Mouse (Mus musculus) left cerebral cortex, postnatal 25 days (tissue): ENCODE measurements around the gene Kdr. TPM values are rescaled to one million over a fixed set of nuclear protein-coding genes. Genes with fewer than 3 reads are reported as not detected.
A peak's percentile ranks its signal among the peaks of the same experiment; 100 is the strongest.

Source experiments
- DNase-seq, 2 experiments: peaks; one replicate each; pipeline ENCODE4 v3.0.0; 2022; ENCODE audit warnings: low spot score in 2 of 2, mixed read lengths in 1 of 2
- intact Hi-C: fragments of 180-260 bp; cut with DNase I; formaldehyde crosslinking; loops from one replicate; pipeline ENCODE4 v1.15.1; 2025
- total RNA-seq, 2 experiments: library from RNA; stranded (reverse); gene quantifications; 2 replicates each; pipeline ENCODE4 v1.2.3; 2021

The Kdr gene
- total RNA-seq = 10 to 100 TPM; 10.2 to 10.5 TPM

DNA sequence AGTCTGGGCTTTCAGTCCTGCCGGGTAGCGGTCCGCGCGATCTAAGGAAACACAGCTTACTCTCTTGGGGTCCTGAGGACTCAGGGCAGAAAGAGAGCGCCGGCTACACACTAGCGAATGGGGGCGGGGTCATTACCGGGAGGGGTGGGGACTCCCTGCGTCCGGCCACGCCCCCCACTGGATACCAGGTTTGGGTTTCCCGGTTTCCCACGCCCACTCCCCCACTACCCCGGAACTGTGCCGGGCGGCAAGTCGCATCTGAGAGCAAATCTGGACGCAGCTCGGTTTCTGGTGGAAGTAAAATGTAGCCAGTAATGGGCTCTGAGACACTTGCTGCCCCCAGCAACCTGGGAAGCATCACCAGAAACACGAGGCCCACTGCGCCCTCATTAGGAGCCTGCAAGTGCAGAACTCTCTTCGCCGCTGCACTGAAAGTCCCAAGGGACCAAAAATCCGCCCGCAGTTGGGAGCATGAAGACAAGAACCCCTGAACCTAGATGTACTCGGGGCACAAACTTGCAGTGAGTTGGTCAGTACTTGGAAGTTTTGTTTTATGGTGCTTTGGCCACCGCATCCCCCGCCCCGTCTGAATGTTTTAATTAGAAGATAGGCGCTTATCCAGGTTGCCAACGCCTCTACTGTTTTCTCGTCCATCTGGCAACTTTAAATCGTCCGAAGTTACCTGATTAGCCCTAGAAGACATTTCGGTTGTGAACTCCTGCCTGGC lies at the start of gene Kdr:
TSS of gene Kdr (minus strand) at position 85 of the 727 bp plus-strand sequence.
- peak in 1 of 2 experiments; percentile 11 for DNase-seq
- intact Hi-C loops = loop anchor here (5.0 kb wide), 1 partner anchor 106 kb away; no protein-coding TSS in a partner anchor

DNA sequence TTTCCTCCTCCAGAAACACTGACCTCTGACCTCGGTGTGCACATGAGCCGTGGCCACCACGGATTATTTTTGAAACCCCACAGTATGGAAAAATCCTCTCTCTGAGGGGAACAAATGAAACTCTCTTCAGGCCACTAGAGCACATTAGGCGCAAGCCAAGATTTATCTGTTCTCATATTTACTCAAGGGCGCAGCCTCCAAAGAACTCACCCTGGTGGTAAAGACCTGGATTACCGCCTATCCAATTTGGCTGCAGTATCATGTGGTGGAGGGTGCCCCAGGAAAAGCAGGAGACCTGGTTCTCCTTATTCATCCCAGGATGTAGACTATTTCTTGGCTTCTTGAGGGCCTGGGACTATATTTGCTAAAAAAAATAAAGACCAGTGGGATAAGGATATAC lies 48.5 kb upstream of the Kdr start:
- DNase-seq = no peak
- intact Hi-C loops = loop anchor here (1.0 kb wide), 2 partner anchors 90 to 156 kb away; no protein-coding TSS in a partner anchor

DNA sequence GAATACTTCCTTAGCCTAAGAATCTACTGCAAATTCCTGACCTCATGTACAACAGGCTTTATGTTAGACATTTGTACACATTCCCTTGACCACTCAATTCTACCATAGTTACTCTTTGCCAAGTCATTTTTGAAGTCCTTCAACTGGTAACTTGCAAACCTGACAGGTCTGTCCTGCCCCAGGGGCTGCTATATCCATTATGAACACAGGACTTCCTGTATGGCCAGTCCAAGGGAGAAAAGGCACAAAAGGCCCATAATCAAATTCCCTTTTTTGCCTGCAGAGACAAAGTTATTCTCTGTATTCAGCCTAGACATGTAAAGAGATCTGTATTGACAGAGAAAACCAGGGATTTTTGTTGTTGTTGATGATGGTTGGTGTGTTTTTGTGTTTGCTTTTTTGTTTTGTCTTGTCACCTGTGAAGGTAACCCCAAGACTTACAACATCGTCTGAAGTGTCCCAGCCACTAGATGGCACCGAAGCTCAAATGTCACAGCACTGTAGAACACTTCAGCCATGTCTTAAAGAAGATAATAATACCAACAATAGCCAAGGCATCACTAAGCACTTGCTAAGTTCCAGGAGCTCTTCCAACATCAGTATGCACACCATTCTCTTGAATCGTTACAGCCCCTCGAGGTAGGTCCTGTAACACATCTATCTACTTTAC lies 47.9 kb upstream of the Kdr start:
- DNase-seq = peak in 1 of 2 experiments; percentile 17
- intact Hi-C loops = loop anchor here (1.0 kb wide), 1 partner anchor 155 kb away; no protein-coding TSS in a partner anchor

DNA sequence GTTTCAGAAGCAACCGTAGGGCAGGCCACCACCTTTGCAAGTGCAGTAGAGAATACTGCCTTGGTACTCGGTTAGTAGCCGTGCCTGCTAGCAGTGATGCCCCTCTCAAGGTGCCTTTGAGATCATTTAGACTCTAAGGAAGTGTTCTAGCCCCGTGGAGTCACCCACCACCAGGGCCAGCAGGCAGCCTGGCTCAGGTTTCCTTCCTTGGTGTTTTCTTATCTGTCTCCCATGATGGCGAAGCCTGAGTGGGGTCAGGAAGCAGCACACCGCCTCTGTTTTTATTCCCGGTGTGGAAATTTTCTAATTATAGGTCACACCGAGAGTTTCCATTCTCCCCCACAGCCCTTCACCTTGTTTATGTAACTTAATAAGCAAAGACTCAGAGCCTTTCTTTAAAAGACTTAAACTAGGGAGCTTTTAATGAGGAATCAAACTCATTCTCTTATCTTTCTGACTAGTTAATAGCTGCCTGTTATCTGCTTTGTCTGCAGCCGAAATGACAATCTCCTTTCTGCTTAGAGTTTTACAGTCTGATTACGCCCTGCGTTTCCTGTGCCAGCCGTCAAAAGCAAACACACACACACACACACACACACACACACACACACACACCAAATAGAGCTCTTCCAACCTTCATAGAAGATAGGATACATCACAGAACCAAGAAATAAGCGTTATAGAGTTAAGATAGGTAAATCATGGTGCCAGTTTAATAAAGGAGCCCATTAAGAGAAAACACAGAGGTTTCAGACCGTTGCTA lies 44.9 kb upstream of the Kdr start:
- intact Hi-C loops = no loop called here
- DNase-seq = no peak

DNA sequence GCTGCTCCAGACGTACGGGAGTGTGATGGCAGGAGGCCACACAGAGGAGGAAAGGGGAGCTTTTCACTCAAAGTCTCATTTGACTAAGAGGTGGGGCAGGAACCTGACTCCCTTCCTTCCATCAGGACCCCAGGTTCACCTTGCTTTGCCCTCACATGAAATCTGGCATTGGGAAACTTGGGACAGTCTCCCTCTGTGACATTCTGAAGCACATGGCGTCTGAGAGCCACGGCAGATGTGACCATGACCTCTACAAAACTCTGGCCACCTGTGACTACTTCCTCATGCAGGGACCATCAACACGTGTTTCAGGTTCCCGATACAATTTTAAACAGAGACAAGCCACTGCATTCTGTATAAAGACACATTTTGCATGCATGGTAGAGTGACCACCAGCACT lies 44.2 kb upstream of the Kdr start:
- intact Hi-C loops = no loop called here
- DNase-seq = no peak

DNA sequence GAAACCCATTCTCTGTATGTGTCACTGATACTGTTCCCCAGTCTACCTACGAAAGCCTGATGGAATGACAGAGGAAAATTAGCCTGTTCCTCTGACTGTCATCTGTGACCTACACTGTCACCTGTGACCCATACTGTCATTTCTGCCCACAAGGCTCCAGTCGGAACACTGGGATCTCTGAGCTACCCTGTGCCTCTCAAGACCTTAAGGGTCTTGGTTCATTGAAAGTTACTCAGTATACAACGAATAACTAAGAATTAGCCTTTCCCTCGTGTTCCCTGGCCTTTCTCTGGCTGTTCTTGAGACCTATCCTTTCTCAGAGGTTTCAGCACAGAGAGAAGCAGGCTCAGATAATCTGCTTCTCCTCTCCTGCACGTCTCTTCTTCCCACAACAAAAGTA lies 40.1 kb upstream of the Kdr start:
- intact Hi-C loops = no loop called here
- DNase-seq = no peak

DNA sequence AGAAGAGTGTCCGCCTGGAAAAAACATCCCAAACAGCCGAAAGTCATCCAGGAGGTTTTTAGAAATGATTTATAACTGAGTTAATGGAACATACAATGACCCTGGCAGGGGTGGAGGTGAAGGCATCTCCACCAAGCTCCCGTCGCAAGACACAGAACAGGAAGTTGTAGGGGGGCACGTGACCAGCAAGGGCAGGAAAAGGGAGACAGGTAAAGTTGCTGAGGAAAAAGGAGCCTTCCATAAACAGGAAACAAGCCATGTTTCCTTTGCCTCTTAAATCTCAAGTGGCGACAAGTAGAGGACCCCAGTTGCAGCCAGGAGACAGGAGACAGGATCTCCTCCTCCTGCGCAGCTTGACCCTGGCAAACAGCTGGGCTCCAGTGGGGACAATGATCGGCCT lies 37.8 kb upstream of the Kdr start:
- intact Hi-C loops = no loop called here
- DNase-seq = no peak

DNA sequence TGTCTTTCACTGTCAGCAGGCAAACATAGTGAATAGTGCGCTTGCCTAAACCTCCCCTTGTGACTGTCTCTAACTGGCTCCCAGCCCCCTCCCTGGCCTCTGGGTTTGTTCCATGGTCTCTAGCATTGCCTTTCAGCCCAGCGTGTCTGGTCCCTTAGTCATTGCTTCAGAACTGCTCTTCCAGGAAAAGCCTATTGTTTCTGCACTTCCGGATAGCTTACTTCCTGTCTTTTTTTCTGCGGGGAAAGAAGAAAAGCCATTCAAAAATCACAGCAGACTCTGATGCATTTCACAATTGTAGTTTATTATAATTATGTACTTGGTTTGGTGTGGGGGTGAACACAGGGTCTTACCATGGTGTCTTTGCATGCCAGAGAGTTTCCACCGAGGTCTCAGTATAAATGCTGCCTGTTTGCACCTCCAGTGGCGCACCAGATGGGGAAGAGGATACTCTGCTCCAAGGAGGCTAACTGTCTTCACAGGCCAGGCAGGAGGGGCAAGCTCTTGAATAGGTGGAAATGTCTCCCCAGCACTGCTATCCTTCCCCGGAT lies 35.7 kb upstream of the Kdr start:
- intact Hi-C loops = no loop called here
- DNase-seq = peak in 1 of 2 experiments; percentile 8

DNA sequence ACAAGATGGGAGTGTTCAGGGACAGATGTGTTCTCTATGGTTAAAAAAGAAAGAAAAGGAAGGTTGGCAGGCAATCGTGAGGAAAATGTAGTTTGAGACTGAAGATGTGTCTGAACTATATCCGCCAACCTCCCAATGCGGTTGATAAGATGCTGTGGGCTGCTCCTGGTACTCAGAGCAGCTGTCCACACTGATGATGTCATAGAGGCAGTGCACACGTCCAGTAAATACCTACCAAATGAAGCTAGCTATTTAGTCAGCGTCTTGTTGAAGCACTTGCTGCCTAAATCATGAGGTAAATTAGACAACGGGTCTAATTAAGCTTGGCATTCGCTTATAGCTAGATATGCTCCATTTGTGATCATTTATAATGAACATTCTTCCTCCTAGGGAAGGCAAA lies 28.1 kb upstream of the Kdr start:
- intact Hi-C loops = no loop called here
- DNase-seq = no peak

DNA sequence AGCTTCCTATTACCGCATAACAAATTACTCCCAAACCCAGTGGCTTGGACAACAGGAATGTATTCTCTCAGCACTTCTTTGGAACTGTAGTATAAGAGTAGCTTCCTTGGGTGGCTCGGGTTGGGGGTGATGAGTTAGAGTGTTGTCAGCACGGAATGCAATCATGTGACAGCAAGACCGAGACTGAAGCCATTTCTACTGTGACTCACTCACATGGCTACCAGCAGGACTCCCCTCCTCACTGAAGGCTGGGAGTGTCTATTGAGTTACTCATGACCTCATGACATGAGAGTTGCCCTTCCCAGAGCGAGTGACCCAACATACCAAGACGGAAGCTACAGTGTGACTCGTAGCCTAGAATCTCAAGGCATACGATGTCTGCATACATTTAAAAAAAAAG lies 12.0 kb upstream of the Kdr start:
- DNase-seq = no peak
- intact Hi-C loops = no loop called here

DNA sequence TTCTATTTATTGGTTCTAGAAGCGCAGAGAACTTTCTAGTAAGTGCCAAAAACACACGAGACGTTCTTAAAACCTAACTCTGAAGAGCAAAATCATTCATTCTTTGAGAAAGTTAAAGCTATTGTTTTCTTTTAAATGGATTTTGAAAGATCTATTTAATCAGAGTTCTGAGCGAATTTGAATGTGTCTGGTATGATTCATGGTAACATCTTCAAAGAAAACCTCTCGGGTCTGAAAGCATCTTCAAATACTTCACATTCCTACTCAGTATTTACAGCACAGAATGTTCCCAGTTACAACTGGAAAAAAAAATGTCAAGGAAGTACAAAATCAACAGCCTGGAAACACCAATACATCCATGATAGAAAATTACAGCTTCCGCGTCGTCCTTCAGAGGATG lies 9.3 kb upstream of the Kdr start:
- no peak for DNase-seq
- intact Hi-C loops = no loop called here

DNA sequence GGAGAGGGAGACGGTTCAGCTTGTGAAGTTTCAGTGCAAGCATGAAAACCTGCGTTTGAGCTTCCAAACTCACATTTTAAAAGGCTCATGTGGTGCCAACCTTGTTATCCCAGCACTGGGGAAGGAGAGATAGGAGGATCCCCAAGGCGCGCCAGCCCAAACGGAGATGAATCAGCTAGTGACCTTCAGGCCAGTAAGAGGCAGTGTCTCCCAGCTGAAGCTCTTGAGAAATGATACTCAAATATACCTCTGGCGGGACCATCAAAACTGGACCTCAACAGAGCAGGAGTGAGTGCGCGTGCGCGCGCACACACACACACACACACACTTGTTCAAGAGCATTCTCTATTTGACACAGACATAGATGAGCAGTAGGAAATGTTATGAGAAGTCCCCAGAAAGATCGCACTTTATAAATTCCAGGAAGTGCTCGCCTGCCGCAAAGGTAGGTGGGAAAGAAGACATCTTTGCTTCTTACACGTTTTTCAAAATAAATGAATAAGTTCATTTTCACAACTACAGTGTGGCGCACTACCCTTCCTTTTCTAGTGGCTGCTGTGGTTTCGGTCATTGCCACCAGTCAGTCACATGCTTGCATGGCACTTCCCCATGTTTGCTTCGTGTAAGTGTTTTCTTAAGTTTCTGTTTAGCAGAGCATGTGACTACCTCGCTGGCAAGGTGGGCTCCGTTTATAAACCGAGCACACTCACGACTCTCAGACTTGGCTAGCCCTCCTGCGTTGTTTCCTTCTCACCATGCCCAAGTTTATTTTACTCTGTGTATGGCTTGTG lies 2.5 kb upstream of the Kdr start:
- intact Hi-C loops = no loop called here
- no peak for DNase-seq

DNA sequence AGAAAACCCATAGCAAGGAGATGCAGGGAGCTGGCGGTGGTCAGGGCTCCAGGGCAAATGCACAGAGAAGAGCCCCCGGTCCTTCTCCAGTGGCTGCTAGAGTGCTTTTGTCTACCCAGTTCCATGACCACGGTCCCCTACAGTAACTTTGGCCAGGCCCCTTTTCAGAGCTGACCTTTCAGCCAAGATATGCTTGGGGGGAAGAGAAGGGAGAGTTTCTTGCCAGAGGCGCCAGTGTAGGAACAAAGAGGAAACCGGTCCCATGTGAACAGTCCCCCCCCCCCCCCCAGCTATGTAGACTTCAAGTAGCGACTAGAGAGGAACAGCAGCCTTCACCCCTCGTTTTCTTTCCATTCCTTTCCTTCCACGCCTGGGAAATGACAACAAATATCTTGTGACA lies 850 bp upstream of the Kdr start:
- intact Hi-C loops = loop anchor here (5.0 kb wide), 1 partner anchor 107 kb away; no protein-coding TSS in a partner anchor
- no peak for DNase-seq

DNA sequence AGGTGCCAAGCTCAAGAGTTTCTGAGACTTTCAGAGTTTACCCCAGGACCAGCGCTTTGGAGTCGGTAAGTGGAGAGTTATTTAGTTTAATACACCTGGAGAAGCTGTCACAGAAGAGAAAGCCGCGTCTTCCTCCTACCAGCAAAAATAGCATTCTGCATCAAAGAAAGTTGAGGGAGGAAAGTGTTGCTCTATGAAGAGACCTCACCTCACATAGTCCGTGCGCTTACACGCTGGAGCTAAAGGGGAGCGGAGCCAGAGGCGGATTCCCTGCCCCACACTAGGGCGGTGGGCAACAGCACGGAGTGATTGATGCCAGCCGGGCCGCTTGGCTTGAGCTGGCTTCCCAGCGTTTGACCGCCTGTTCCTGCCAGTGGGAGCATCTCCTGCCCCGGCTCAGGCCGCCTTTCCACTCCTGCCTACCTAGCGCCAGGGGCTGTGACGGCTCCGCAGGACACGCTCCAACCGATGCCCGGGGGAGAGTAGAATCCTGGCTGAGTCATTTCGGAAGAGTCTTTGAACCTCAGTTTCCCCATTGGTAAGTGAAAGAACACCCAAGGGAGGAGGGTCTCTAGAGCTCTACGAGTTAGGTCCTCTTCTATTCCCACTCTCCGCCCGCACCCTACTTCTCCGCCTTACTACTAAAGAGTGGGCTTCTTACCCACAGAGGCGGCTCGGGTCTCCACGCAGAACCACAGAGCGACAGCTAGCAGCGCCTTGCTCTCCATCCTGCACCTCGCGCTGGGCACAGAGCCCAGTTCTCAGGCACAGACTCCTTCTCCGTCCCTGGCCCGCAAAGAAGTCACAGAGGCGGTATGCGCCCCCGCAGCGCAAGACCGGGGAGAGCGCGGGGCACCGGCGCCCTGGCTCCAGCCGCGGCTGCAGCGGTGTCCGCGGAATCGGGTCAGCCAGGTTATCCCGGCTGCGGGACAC lies 551 bp downstream of the Kdr start:
- intact Hi-C loops = loop anchor here (5.0 kb wide), 1 partner anchor 105 kb away; no protein-coding TSS in a partner anchor
- DNase-seq = peak; percentile 7 to 22

DNA sequence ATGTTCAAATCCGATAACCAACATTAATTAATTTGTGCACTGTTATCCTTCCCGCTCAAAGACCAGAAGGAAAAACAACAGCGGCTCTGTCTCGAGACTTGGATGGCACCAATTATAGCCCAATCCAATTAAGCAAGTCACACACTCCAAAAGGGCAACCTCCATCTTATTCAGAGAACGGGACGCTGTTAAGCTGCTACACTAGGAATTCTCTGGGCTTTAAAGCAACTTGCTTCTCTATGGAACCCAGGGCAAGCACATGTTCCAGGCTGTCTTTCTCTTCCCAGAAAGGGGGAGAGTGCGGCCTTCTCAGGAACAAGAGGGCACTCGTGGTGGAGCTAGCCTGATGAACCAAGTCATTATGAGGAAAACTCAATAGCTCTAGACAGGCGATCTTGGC lies 1.6 kb downstream of the Kdr start:
- no peak for DNase-seq
- intact Hi-C loops = loop anchor here (5.0 kb wide), 1 partner anchor 104 kb away; no protein-coding TSS in a partner anchor

DNA sequence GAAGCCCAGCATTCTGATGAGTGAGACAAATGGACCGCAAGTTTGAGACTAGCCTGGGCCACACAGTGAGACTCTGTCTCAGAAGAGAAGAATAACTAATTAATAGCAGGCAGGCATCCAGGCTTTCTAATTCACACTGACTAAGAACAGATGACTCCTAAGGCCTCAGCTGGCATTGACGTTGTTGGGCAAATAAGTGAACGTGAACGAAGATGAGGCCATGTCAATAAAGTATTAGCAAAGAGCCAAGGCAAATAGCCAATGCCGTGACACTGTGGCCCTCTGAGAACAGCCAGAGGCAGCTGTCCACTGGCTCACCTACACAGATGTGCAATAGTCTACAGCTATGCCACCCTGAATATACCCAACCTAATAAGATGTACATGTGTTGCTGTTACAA lies 2.9 kb downstream of the Kdr start:
- intact Hi-C loops = loop anchor here (5.0 kb wide), 1 partner anchor 103 kb away; no protein-coding TSS in a partner anchor
- no peak for DNase-seq

DNA sequence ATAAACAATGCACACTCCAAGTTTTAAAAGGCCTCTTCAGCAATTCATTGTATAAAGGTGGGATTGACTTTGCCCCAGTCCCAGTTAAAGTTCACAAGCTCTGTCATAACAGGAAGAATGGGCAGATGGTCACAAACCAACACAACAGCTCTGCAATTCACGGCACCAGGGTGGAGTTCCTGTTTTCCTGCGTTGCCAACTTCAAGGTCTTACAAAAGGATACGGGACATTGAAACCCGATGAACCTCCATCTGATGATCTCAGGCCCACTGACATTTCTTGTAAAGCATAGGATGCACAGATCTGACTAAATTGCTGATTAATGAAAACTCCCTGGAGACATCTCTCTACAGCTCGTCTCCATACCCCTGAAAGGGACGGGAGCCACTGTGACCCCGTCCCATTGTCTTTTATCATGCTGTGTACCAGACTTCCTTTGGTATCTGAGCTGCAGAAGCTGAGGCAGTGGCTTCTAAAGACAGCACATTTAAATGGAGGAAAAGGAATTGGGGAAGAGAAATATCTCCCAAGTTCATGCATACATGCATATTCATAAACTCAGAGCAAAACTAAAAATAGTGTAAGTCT lies 3.6 kb downstream of the Kdr start:
- intact Hi-C loops = loop anchor here (5.0 kb wide), 1 partner anchor 102 kb away; no protein-coding TSS in a partner anchor
- DNase-seq = no peak

DNA sequence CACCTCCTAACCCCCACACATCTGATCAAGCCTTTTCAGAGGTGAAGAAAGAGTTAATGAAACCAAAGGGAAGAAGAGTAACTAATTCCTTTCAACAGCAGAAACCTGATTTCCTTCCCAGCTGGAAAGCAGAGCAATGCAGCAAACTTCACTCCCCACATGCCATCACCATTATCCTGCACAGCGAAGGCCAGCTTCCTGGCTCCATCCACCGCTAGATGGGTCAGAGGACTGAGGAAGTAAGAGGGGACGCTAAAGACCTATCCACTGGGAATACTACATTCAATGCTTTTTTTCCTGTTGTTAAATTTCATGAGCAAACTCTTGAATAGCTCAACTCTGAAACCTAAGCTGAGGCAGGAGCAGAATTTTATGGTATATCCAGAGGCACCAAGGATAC lies 8.4 kb downstream of the Kdr start:
- intact Hi-C loops = no loop called here
- DNase-seq = no peak
